Mouse (Mus musculus): ENCODE measurements around the gene Cfi. TPM values are rescaled to one million over a fixed set of nuclear protein-coding genes. Genes with fewer than 3 reads are reported as not detected.

The Cfi gene
- polyA plus RNA-seq, 1 experiment from 2014 or later: 26.4 TPM

DNA sequence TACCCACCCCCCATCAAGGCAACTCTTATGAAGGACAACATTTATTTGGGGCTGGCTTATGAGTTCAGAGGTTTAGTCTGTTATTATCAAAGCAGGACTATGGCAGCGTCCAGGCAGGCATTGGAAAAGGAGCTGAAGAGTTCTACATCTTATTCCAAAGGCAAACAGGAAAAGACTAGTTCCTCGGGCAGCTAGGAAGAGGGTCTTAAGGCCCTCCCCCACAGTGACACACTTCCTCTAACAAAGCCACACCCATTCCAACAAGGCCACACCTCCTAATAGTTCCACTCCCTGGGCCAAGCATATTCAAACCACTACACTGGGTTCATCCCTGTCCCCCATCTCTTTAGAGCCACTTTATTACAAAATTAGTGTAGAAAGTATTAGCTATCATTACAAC is 26.9 kb downstream of the Cfi start:
- H3K4me1 ChIP-seq (ENCODE audit: insufficient read depth): no peaks in the 10 kb centered on the region
- no peak overlapping the region for H3K27ac ChIP-seq (ENCODE audit: low read depth)
- H3K27me3 ChIP-seq (ENCODE audit: insufficient read depth, low read length): no peaks in the 10 kb centered on the region
- ATAC-seq (ENCODE audit: insufficient read depth) (no peak), DNase-seq (no peak)
- WGBS: 69% methylated on average over 2 of the region's 2 CpGs
- H3K4me2 ChIP-seq: no peak overlapping the region
- no peak overlapping the region for H3K4me3 ChIP-seq (ENCODE audit: low read depth, low read length)
- no peak for TF ChIP-seq CTCF (IDR thresholded peaks at IDR 0.05; ENCODE audit: low read depth)
- H3K9me3 ChIP-seq (ENCODE audit: low read depth, low read length): no peaks in the 10 kb centered on the region
- no peak overlapping the region for H3K9ac ChIP-seq
- no peaks in the 10 kb centered on the region for H3K36me3 ChIP-seq (ENCODE audit: insufficient read depth)

DNA sequence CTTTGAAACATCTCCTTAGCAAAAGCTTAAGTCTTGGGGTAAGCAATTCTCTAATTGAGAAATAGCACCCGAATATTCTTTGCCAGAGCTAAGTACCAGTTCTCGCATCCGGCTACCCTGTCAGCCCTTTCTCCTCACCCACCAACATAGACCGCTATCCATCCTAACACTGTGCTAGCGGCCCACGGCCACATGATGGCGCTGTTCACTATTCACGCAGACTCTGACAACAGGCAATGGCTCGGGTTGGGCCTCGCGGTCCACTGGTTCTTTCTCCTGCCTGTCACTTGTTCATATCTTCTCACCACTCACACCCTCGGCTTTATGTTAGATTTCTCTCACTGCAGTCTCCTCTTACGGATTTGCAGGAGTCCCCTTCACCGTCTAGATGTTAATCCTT is 28.0 kb downstream of the Cfi start:
- WGBS: 40% methylated on average over 14 of the region's 14 CpGs
- peak; percentile 44 for DNase-seq

DNA sequence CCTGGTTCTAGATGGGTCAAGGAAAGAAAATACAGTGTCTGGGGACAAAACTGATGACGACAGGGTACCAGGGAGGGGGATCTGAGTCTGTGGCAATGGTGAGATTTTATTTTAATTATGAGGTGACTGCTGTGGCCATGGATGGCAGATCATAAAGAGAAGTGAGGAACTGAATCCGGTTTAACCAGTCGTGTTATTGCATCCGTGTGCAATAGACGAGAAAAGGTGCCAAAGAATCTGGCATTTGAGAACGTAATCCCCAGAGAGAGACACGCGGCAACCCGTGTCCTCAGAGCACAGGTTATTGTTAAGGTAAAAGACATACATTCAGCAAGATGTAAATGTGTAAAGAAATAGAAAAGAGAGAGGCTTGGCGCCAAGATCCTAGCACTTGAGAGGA is 41.6 kb downstream of the Cfi start:
- TF ChIP-seq CTCF (IDR thresholded peaks at IDR 0.05; ENCODE audit: low read depth): no peak
- WGBS: 88% methylated on average over 10 of the region's 10 CpGs
- no peak for DNase-seq
- Histone ChIP-seq H3K4me1 (ENCODE audit: insufficient read depth) (no peaks in the 10 kb centered on the region), H3K9ac (no peak overlapping the region), H3K27me3 (ENCODE audit: insufficient read depth, low read length) (no peaks in the 10 kb centered on the region), H3K36me3 (ENCODE audit: insufficient read depth) (no peaks in the 10 kb centered on the region), H3K4me2 (no peak overlapping the region), H3K27ac (ENCODE audit: low read depth) (no peak overlapping the region), H3K4me3 (ENCODE audit: low read depth, low read length) (no peak overlapping the region), H3K9me3 (ENCODE audit: low read depth, low read length) (no peaks in the 10 kb centered on the region)
- ATAC-seq (ENCODE audit: insufficient read depth): no peak

More for the DNA sequence above, 28.0 kb downstream of the Cfi start:
- no peak overlapping the region for H3K9ac ChIP-seq
- no peak overlapping the region for H3K27ac ChIP-seq (ENCODE audit: low read depth)
- peak; percentile 69 for TF ChIP-seq CTCF (IDR thresholded peaks at IDR 0.05; ENCODE audit: low read depth)
- no peak for ATAC-seq (ENCODE audit: insufficient read depth)
- H3K4me3 ChIP-seq (ENCODE audit: low read depth, low read length): no peak overlapping the region
- H3K4me1 ChIP-seq (ENCODE audit: insufficient read depth): no peaks in the 10 kb centered on the region
- H3K4me2 ChIP-seq: no peak overlapping the region
- no peaks in the 10 kb centered on the region for H3K27me3 ChIP-seq (ENCODE audit: insufficient read depth, low read length)
- no peaks in the 10 kb centered on the region for H3K36me3 ChIP-seq (ENCODE audit: insufficient read depth)
- H3K9me3 ChIP-seq (ENCODE audit: low read depth, low read length): no peaks in the 10 kb centered on the region

DNA sequence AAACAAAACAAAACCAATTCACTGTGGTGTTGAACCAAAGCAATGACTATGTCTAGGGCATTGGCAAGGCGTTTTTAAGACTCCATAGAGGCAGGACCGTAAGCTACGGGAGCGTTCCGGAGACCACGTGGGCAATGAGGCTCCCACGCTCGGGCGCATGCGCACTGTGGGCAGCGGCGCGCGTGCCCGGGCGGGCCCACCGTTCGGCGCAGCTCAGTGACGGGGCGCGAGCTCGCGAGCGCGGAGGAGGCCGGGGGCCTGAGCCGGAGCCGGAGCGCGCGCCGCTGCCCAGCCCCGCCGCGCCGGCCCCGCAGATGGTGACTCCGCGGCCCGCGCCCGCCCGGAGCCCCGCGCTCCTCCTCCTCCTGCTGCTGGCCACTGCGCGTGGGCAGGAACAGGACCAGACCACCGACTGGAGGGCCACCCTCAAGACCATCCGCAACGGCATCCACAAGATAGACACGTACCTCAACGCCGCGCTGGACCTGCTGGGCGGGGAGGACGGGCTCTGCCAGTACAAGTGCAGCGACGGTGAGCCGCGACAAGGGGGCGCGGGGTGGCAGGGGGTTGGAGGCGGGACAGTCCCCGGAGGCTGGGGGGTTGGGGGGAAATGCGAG is 42.8 kb downstream of the Cfi start, which contains the start of gene Pla2g12a:
TSS of gene Pla2g12a (plus strand) at position 202 of the 617 bp plus-strand sequence.
- peak; percentile 27; the same call in 1 of the 2 replicates for TF ChIP-seq CTCF (IDR thresholded peaks at IDR 0.05; ENCODE audit: low read depth)
- Histone ChIP-seq H3K27me3 (ENCODE audit: insufficient read depth, low read length) (no peaks in the 10 kb centered on the region), H3K9me3 (ENCODE audit: low read depth, low read length) (no peaks in the 10 kb centered on the region), H3K36me3 (ENCODE audit: insufficient read depth) (no peaks in the 10 kb centered on the region), H3K4me3 (ENCODE audit: low read depth, low read length) (peak within 1 kb of the TSS; percentile 64), H3K4me2 (peak within 1 kb of the TSS; percentile 87), H3K4me1 (ENCODE audit: insufficient read depth) (no peaks in the 10 kb centered on the region), H3K27ac (ENCODE audit: low read depth) (peak within 1 kb of the TSS; percentile 60; the same call in 1 of the 2 replicates), H3K9ac (peak within 1 kb of the TSS; percentile 65)
- WGBS: under 1% methylated on average over 65 of the region's 66 CpGs
- ATAC-seq (ENCODE audit: insufficient read depth) (peak; percentile 90), DNase-seq (peak; percentile 95)

DNA sequence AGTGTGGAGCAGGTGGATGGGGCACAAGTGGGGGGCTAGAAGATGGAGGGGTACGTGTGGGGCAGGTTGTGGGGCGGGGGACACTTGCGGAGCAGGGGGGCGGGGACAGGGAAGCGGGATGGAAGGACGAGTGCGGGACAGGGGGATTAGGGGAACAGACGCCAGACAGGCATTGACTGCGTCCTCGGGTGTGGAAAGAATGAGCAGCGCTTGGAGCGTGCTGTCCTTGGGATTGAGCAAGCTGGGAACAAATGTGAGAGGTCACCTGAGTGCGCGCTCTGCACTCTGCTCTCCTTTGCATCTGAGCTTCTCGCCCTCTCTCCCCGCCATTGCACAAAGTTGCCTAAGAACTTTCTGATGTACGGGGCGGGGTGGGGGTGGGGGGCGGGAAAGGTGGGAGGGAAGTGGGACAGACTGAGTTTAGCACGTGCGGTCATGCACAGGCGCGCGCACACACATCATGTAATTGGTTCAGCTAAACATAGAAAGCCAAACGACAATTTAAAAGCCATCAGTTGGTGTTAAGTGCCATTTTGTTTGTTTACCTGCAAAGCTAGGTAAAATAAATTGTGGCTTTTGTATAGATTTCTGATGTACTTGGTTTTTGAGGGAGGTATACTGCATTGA is 43.6 kb downstream of the Cfi start:
- WGBS: under 1% methylated on average over 25 of the region's 25 CpGs
- ATAC-seq (ENCODE audit: insufficient read depth) (peak; percentile 66), DNase-seq (peak; percentile 66)
- TF ChIP-seq CTCF (IDR thresholded peaks at IDR 0.05; ENCODE audit: low read depth): no peak
- Histone ChIP-seq H3K4me3 (ENCODE audit: low read depth, low read length) (peak overlapping the region; percentile 64), H3K4me2 (peak overlapping the region; percentile 87), H3K36me3 (ENCODE audit: insufficient read depth) (no peaks in the 10 kb centered on the region), H3K9ac (peak overlapping the region; percentile 65), H3K4me1 (ENCODE audit: insufficient read depth) (no peaks in the 10 kb centered on the region), H3K27me3 (ENCODE audit: insufficient read depth, low read length) (no peaks in the 10 kb centered on the region), H3K9me3 (ENCODE audit: low read depth, low read length) (no peaks in the 10 kb centered on the region), H3K27ac (ENCODE audit: low read depth) (peak overlapping the region; percentile 60; the same call in 1 of the 2 replicates)

DNA sequence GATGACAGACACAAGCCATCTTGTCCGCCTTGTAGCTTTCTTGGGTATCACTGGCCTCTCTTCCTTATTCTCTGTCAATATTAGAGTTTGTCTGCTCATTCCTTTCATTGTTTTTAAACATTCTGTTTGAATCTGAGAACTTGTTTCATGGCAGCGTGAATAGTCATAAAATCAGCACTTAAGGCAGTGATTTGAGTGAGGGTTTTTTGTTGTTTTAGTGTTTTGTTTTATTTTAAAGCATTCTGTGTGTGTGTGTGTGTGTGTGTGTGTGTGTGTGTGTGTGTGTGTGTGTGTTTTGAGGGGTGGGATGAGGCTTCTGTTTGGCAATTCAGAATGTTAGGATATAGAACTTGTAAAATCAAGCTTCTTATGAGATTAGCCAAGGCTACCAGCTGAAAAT is 44.2 kb downstream of the Cfi start:
- no peaks in the 10 kb centered on the region for H3K9me3 ChIP-seq (ENCODE audit: low read depth, low read length)
- no peaks in the 10 kb centered on the region for H3K4me1 ChIP-seq (ENCODE audit: insufficient read depth)
- ATAC-seq (ENCODE audit: insufficient read depth): no peak
- H3K9ac ChIP-seq: no peak overlapping the region
- no peaks in the 10 kb centered on the region for H3K27me3 ChIP-seq (ENCODE audit: insufficient read depth, low read length)
- peak overlapping the region; percentile 87 for H3K4me2 ChIP-seq
- no peak for DNase-seq
- no peaks in the 10 kb centered on the region for H3K36me3 ChIP-seq (ENCODE audit: insufficient read depth)
- WGBS: 54% methylated on average over 2 of the region's 2 CpGs
- no peak for TF ChIP-seq CTCF (IDR thresholded peaks at IDR 0.05; ENCODE audit: low read depth)
- H3K4me3 ChIP-seq (ENCODE audit: low read depth, low read length): no peak overlapping the region
- no peak overlapping the region for H3K27ac ChIP-seq (ENCODE audit: low read depth)

DNA sequence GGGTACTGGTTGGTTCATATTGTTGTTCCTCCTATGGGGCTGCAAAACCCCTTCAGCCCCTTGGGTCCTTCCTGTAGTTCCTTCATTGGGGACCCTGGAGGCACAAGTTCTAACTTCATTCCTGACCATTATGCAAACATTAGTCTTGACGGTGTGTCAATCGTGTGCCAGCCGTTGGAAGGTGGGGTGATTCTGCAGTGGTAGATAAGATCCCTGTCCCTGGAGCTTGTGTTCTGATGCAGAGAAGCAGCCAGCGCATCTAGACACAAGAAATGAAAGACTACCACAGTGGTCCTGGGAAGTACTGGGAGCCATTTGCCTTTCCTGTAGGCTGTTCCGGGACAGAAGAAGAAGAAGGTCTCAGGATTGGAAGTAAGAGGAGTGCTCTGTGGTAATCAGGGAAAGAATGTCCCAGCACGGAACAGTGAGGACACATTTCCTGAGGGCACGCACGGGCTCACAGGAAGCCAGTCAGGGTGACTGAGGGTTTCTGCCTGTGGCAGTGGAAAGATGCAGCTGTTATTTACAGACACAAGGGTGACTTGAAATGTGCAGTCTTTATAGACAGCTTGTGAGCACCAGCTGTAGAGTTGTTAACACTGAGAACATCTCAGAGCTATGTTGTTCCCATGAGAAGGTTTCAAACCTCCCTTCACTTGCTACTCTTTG is 45.4 kb downstream of the Cfi start:
- DNase-seq (no peak), ATAC-seq (ENCODE audit: insufficient read depth) (no peak)
- Histone ChIP-seq H3K4me1 (ENCODE audit: insufficient read depth) (no peaks in the 10 kb centered on the region), H3K4me3 (ENCODE audit: low read depth, low read length) (no peak overlapping the region), H3K36me3 (ENCODE audit: insufficient read depth) (no peaks in the 10 kb centered on the region), H3K4me2 (peak overlapping the region; percentile 20; the same call in 1 of the 2 replicates), H3K27ac (ENCODE audit: low read depth) (no peak overlapping the region), H3K27me3 (ENCODE audit: insufficient read depth, low read length) (no peaks in the 10 kb centered on the region), H3K9ac (no peak overlapping the region; the same call in 1 of the 2 replicates), H3K9me3 (ENCODE audit: low read depth, low read length) (no peaks in the 10 kb centered on the region)
- no peak for TF ChIP-seq CTCF (IDR thresholded peaks at IDR 0.05; ENCODE audit: low read depth)
- WGBS: 59% methylated on average over 8 of the region's 8 CpGs
